Mouse (Mus musculus): ENCODE measurements around the gene Rnf114. TPM values are rescaled to one million over a fixed set of nuclear protein-coding genes. Genes with fewer than 3 reads are reported as not detected.

Rnf114 gene
- total and polyA plus RNA-seq, 3 experiments = 40.8 to 50.4 (median 45.6) TPM

- H3K79me2 ChIP-seq (replicated peaks; ENCODE audit: control insufficient read depth, extremely low read depth, insufficient read depth, poor library complexity, severe bottlenecking) = no peaks in the 10 kb centered on the region
- no peaks in the 10 kb centered on the region for H3K4me1 ChIP-seq (ENCODE audit: control insufficient read depth in 1 of 2, insufficient read depth in 2 of 2)
- TF ChIP-seq HCFC1 (IDR thresholded peaks at IDR 0.05; ENCODE audit: low read depth, low read length) (no peak), MXI1 (IDR thresholded peaks at IDR 0.05; ENCODE audit: low read depth, low read length) (no peak), MEF2A (IDR thresholded peaks at IDR 0.05; ENCODE audit: borderline replicate concordance, low read depth, low read length) (no peak), SIN3A (IDR thresholded peaks at IDR 0.05; ENCODE audit: low read length) (no peak), MAZ (IDR thresholded peaks at IDR 0.05; ENCODE audit: low read depth, low read length) (no peak), TBP (conservative IDR thresholded peaks at IDR 0.05; ENCODE audit: low read depth, low read length) (no peak), POLR2AphosphoS2 (IDR thresholded peaks at IDR 0.05; ENCODE audit: low read depth, low read length) (no peak), BHLHE40 (IDR thresholded peaks at IDR 0.05; ENCODE audit: low read depth, low read length) (no peak), KAT2A (IDR thresholded peaks at IDR 0.05; ENCODE audit: insufficient replicate concordance, low read length) (no peak), ZNF384 (IDR thresholded peaks at IDR 0.05; ENCODE audit: low read depth, low read length) (no peak), USF2 (conservative IDR thresholded peaks at IDR 0.05; ENCODE audit: low read depth, low read length) (no peak), ZMIZ1 (IDR thresholded peaks at IDR 0.05; ENCODE audit: low read depth, low read length) (no peak), POLR2A (IDR thresholded peaks at IDR 0.05; ENCODE audit: low read depth, low read length) (no peak), TCF12 (IDR thresholded peaks at IDR 0.05; ENCODE audit: low read depth, low read length) (no peak), NRF1 (IDR thresholded peaks at IDR 0.05; ENCODE audit: low read depth, low read length) (no peak), PAX5 (IDR thresholded peaks at IDR 0.05; ENCODE audit: low read length) (no peak), ETS1 (conservative IDR thresholded peaks at IDR 0.05; ENCODE audit: low read depth, low read length) (no peak)
- no peak overlapping the region for H3K27ac ChIP-seq (ENCODE audit: insufficient read depth, low read depth)
- no peaks in the 10 kb centered on the region for H3K36me3 ChIP-seq (replicated peaks in 1 of 2; ENCODE audit: control insufficient read depth in 1 of 2, insufficient read depth in 1 of 2, low read length in 1 of 2)
- no peaks in the 10 kb centered on the region for H3K9me3 ChIP-seq (replicated peaks; ENCODE audit: low read length)
- no peak overlapping the region for H3K4me2 ChIP-seq (ENCODE audit: insufficient read depth, low read depth, poor library complexity, severe bottlenecking)
- H3K27me3 ChIP-seq (replicated peaks) = no peaks in the 10 kb centered on the region
- no peak overlapping the region for H3K4me3 ChIP-seq (replicated peaks in 1 of 3; ENCODE audit: low read depth in 2 of 3, low read length in 2 of 3, poor library complexity in 1 of 3)
- in situ Hi-C loops (cut with MboI; ENCODE audit: low pct_ligation_motif_present, low pct_unique_long_range_greater_than_20kb, low sequenced_read_pairs) = loop anchor here (5.0 to 10.0 kb wide), 3 partner anchors 72 to 375 kb away; no protein-coding TSS in a partner anchor
- dilution Hi-C loops (cut with MboI; ENCODE audit: extremely low pct_ligation_motif_present, extremely low pct_unique_long_range_greater_than_20kb, low sequenced_read_pairs) = no loop called here
- H3K9ac ChIP-seq (ENCODE audit: insufficient read depth, low read depth) = no peak overlapping the region
- DNase-seq (ENCODE audit: extremely low read depth) = no peak
Observed at GRCm38 (mm10) chr2:167529935-167530513, 37.6 kb downstream of the Rnf114 start.

- no peak for DNase-seq (ENCODE audit: extremely low read depth)
- dilution Hi-C loops (cut with MboI; ENCODE audit: extremely low pct_ligation_motif_present, extremely low pct_unique_long_range_greater_than_20kb, low sequenced_read_pairs) = no loop called here
- H3K79me2 ChIP-seq (replicated peaks; ENCODE audit: control insufficient read depth, extremely low read depth, insufficient read depth, poor library complexity, severe bottlenecking) = no peaks in the 10 kb centered on the region
- H3K9ac ChIP-seq (ENCODE audit: insufficient read depth, low read depth) = no peak overlapping the region
- H3K36me3 ChIP-seq (replicated peaks in 1 of 2; ENCODE audit: control insufficient read depth in 1 of 2, insufficient read depth in 1 of 2, low read length in 1 of 2) = no peaks in the 10 kb centered on the region
- no peak overlapping the region for H3K4me2 ChIP-seq (ENCODE audit: insufficient read depth, low read depth, poor library complexity, severe bottlenecking)
- no peak overlapping the region for H3K27ac ChIP-seq (ENCODE audit: insufficient read depth, low read depth)
- no peaks in the 10 kb centered on the region for H3K9me3 ChIP-seq (replicated peaks; ENCODE audit: low read length)
- H3K4me3 ChIP-seq (replicated peaks in 1 of 3; ENCODE audit: low read depth in 2 of 3, low read length in 2 of 3, poor library complexity in 1 of 3) = no peak overlapping the region
- in situ Hi-C loops (cut with MboI; ENCODE audit: low pct_ligation_motif_present, low pct_unique_long_range_greater_than_20kb, low sequenced_read_pairs) = loop anchor here (5.0 to 10.0 kb wide), 3 partner anchors 72 to 374 kb away; no protein-coding TSS in a partner anchor
- TF ChIP-seq RAD21 (IDR thresholded peaks at IDR 0.05; ENCODE audit: low read depth, low read length) (no peak), NELFE (IDR thresholded peaks at IDR 0.05; ENCODE audit: low read depth, low read length) (no peak), PAX5 (IDR thresholded peaks at IDR 0.05; ENCODE audit: low read length) (no peak), ZMIZ1 (IDR thresholded peaks at IDR 0.05; ENCODE audit: low read depth, low read length) (no peak), MYC (IDR thresholded peaks at IDR 0.05; ENCODE audit: low read depth, low read length) (no peak), EP300 (IDR thresholded peaks at IDR 0.05; ENCODE audit: low read length) (no peak), CHD1 (IDR thresholded peaks at IDR 0.05; ENCODE audit: low read depth, low read length) (no peak), ETS1 (conservative IDR thresholded peaks at IDR 0.05; ENCODE audit: low read depth, low read length) (no peak), MXI1 (IDR thresholded peaks at IDR 0.05; ENCODE audit: low read depth, low read length) (no peak), MAZ (IDR thresholded peaks at IDR 0.05; ENCODE audit: low read depth, low read length) (no peak), ZKSCAN1 (IDR thresholded peaks at IDR 0.05; ENCODE audit: borderline replicate concordance, low read depth, low read length) (no peak), NRF1 (IDR thresholded peaks at IDR 0.05; ENCODE audit: low read depth, low read length) (no peak), JUND (conservative IDR thresholded peaks at IDR 0.05; ENCODE audit: low read depth, low read length) (no peak), SIN3A (IDR thresholded peaks at IDR 0.05; ENCODE audit: low read length) (no peak), POLR2A (IDR thresholded peaks at IDR 0.05; ENCODE audit: low read depth, low read length) (no peak), UBTF (IDR thresholded peaks at IDR 0.05; ENCODE audit: low read depth, low read length) (no peak), ELF1 (IDR thresholded peaks at IDR 0.05; ENCODE audit: low read depth, low read length) (no peak), ZNF384 (IDR thresholded peaks at IDR 0.05; ENCODE audit: low read depth, low read length) (no peak), POLR2AphosphoS2 (IDR thresholded peaks at IDR 0.05; ENCODE audit: low read depth, low read length) (no peak), USF1 (IDR thresholded peaks at IDR 0.05; ENCODE audit: low read depth, low read length) (no peak)
- no peaks in the 10 kb centered on the region for H3K4me1 ChIP-seq (ENCODE audit: control insufficient read depth in 1 of 2, insufficient read depth in 2 of 2)
- H3K27me3 ChIP-seq (replicated peaks) = no peaks in the 10 kb centered on the region
Observed at GRCm38 (mm10) chr2:167530536-167530935, 38.1 kb downstream of the Rnf114 start.
